Mouse (Mus musculus): ENCODE results near the gene Dexi.

DNA sequence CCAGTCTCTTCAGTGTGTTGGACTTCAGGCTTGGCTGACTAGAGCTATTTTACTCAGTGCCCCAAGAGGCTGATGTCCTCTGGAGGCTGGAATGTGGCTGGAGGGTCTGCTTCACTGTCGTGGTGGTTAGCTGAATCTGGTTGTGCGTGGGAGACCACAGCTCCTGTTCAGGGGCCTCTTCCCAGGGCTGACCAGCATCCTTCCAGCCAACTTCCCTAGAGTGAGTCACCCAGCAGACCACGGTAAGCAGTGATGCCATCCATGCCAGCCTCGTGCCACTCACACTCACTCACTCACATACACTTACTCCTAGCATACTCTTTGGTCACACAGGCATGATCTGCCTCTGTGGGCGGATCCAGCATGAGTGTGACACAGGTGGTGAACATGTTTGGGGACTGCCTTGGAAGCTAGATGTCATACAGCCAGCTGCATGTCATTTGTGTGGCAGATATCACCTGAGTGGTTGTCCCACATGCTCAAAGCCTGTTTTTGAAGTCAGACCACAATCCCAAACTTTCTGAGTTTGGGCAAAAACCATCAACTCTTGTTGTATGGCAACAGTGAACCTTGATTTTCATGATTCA, 27.0 kb upstream of the Dexi start:
- no peak for TF ChIP-seq CTCF (IDR thresholded peaks at IDR 0.05; ENCODE audit: borderline replicate concordance, insufficient read depth, low read depth, low read length)
- TF ChIP-seq POLR2A (IDR thresholded peaks at IDR 0.05; ENCODE audit: borderline replicate concordance, insufficient read depth, low read length): no peak

Measured in cerebellum, adult 2 months (tissue).